Mouse (Mus musculus): ENCODE results near the gene Hand2.

DNA sequence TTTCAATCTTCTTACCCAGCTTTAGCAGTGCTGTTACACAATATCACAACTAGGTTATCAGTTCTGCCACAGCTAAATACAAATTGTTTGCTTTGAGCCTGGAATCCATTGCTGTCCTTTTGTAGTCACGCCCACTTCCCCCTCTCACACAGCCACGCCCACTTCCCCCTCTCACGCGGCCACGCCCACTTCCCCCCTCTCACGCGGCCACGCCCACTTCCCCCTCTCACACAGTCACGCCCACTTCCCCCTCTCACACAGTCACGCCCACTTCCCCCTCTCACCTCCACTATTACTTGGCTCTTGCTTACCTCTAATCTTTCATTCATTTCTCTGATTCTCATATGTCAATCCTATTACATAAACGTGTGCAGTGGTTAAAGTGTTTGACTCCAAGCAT lies 15.8 kb upstream of the Hand2 start:
- TF ChIP-seq EP300 (IDR thresholded peaks at IDR 0.05; ENCODE audit: low read depth), result no peak
- no peak for TF ChIP-seq CTCF (IDR thresholded peaks at IDR 0.05; ENCODE audit: low read depth)
